Mouse (Mus musculus) mesoderm, embryonic 11.5 days (tissue): ENCODE measurements around the gene Sfi1.
A peak's percentile ranks its signal among the peaks of the same experiment; 100 is the strongest.
"Not testable (repeated sequence)": the region's sequence is repeated elsewhere in the genome, so short reads cannot be mapped to it uniquely, and the experiment has no call there.

Experiments
- DNase-seq: peaks from one replicate; pipeline ENCODE4 v3.0.0-alpha.2; 2012; ENCODE audit warnings: low read depth, low spot score

Gene Sfi1

GRCm38 (mm10) chr11:3104501-3105260 lies 88.6 kb downstream of the Sfi1 start:
- peak; percentile 32 for DNase-seq

GRCm38 (mm10) chr11:3103619-3104164 lies 89.6 kb downstream of the Sfi1 start:
- no peak for DNase-seq

- DNase-seq: not testable (repeated sequence)
These were observed 90.6 kb downstream of the Sfi1 start for GRCm38 (mm10) chr11:3102626-3103025.

- no peak for DNase-seq
These were observed 91.3 kb downstream of the Sfi1 start for GRCm38 (mm10) chr11:3101875-3102494.

GRCm38 (mm10) chr11:3101072-3101874 lies 92.0 kb downstream of the Sfi1 start:
- no peak for DNase-seq

- DNase-seq: peak; percentile 79
These were observed 93.1 kb downstream of the Sfi1 start for GRCm38 (mm10) chr11:3100066-3100645.
